Mouse (Mus musculus): ENCODE measurements around the gene Srsf9. TPM values are rescaled to one million over a fixed set of nuclear protein-coding genes. Genes with fewer than 3 reads are reported as not detected.
"Not testable (repeated sequence)": the region's sequence is repeated elsewhere in the genome, so short reads cannot be mapped to it uniquely, and the experiment has no call there.

The Srsf9 gene
- polyA plus RNA-seq, 1 experiment from 2014 or later = 327 TPM

DNA sequence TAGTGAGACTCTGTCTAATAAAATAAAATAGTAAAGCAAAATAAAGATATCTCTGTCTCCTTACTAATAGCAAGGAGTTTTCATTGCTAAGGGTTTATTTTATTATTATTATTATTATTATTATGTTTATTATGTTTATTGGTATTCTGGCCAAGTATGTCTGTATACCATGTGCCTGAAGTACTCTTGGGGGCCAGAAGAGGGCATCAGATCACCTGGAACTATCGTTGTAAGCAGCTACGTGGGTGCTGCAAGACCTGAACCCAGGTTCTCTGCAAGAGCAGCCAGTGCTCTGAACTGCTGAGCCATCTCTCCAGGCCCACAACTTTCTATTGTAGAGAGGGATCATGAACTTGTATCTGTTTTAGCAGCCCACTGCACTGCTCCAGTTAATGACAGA lies 48.5 kb downstream of the Srsf9 start:
- H3K9me3 ChIP-seq (ENCODE audit: control insufficient read depth, low read length) = no peaks in the 10 kb centered on the region
- ATAC-seq (ENCODE audit: insufficient read depth, low FRiP score, low TSS enrichment) = no peak
- no peak overlapping the region for H3K4me3 ChIP-seq (ENCODE audit: low read depth, low read length)
- H3K9ac ChIP-seq (ENCODE audit: low read length) = no peak overlapping the region
- H3K27ac ChIP-seq (ENCODE audit: low read depth, low read length) = no peak overlapping the region
- WGBS = 82% methylated on average over 2 of the region's 2 CpGs
- H3K4me1 ChIP-seq (ENCODE audit: control insufficient read depth, insufficient read depth, low read length) = peaks cover 5% of the 10 kb centered on the region; the same call in 1 of the 2 replicates
- H3K36me3 ChIP-seq (ENCODE audit: control insufficient read depth, insufficient read depth, low read length) = no peaks in the 10 kb centered on the region
- no peak for DNase-seq (ENCODE audit: low spot score)
- no peak overlapping the region for H3K4me2 ChIP-seq (ENCODE audit: low read depth)
- H3K27me3 ChIP-seq (ENCODE audit: control insufficient read depth, insufficient read depth, low read length) = no peaks in the 10 kb centered on the region

- WGBS = 78% methylated on average over 2 of the region's 2 CpGs
- not testable (repeated sequence) for H3K27ac ChIP-seq (ENCODE audit: low read depth, low read length); H3K9ac ChIP-seq (ENCODE audit: low read length); H3K9me3 ChIP-seq (ENCODE audit: control insufficient read depth, low read length); H3K4me2 ChIP-seq (ENCODE audit: low read depth); H3K4me3 ChIP-seq (ENCODE audit: low read depth, low read length); H3K36me3 ChIP-seq (ENCODE audit: control insufficient read depth, insufficient read depth, low read length); ATAC-seq (ENCODE audit: insufficient read depth, low FRiP score, low TSS enrichment); DNase-seq (ENCODE audit: low spot score); H3K27me3 ChIP-seq (ENCODE audit: control insufficient read depth, insufficient read depth, low read length); H3K4me1 ChIP-seq (ENCODE audit: control insufficient read depth, insufficient read depth, low read length)
Observed at GRCm38 (mm10) chr5:115378882-115379281, 51.9 kb downstream of the Srsf9 start.

Other genes with a start within 250 kb of the Srsf9 start
- gene Gm10401, start 228.9 kb upstream of the Srsf9 start, polyA plus RNA-seq (2014; fragmentation: Nextera tagmentation; extraction: Ambion mirVana) = 27.2 and 29.5 TPM in 2 replicates
- gene Acads, start 207.8 kb upstream of the Srsf9 start, polyA plus RNA-seq (2014; fragmentation: Nextera tagmentation; extraction: Ambion mirVana) = 27.7 and 31.3 TPM in 2 replicates
- gene Unc119b, start 192.2 kb upstream of the Srsf9 start, polyA plus RNA-seq (2014; fragmentation: Nextera tagmentation; extraction: Ambion mirVana) = 67.7 and 73.4 TPM in 2 replicates
- 50.1 and 56.9 TPM in 2 replicates for gene Mlec, start 169.0 kb upstream of the Srsf9 start, polyA plus RNA-seq (2014; fragmentation: Nextera tagmentation; extraction: Ambion mirVana)
- gene Cabp1, start 132.8 kb upstream of the Srsf9 start, polyA plus RNA-seq (2014; fragmentation: Nextera tagmentation; extraction: Ambion mirVana) = 11.4 and 12.3 TPM in 2 replicates
- gene Pop5, start 91.3 kb upstream of the Srsf9 start, polyA plus RNA-seq (2014; fragmentation: Nextera tagmentation; extraction: Ambion mirVana) = 121 and 122 TPM in 2 replicates
- gene Rnf10, start 54.3 kb upstream of the Srsf9 start, polyA plus RNA-seq (2014; fragmentation: Nextera tagmentation; extraction: Ambion mirVana) = 106 and 119 TPM in 2 replicates
- 58.5 and 61.0 TPM in 2 replicates for gene Coq5, start 47.5 kb upstream of the Srsf9 start, polyA plus RNA-seq (2014; fragmentation: Nextera tagmentation; extraction: Ambion mirVana)
- gene Dynll1, start 26.2 kb upstream of the Srsf9 start, polyA plus RNA-seq (2014; fragmentation: Nextera tagmentation; extraction: Ambion mirVana) = 1,631 and 1,672 TPM in 2 replicates
- gene Gatc, start 14.0 kb downstream of the Srsf9 start, polyA plus RNA-seq (2014; fragmentation: Nextera tagmentation; extraction: Ambion mirVana) = 40.4 and 42.3 TPM in 2 replicates
- 55.6 and 60.2 TPM in 2 replicates for gene Triap1, start 14.0 kb downstream of the Srsf9 start, polyA plus RNA-seq (2014; fragmentation: Nextera tagmentation; extraction: Ambion mirVana)
- 799 and 803 TPM in 2 replicates for gene Cox6a1, start 21.8 kb downstream of the Srsf9 start, polyA plus RNA-seq (2014; fragmentation: Nextera tagmentation; extraction: Ambion mirVana)
- gene Msi1, start 102.4 kb downstream of the Srsf9 start, polyA plus RNA-seq (2014; fragmentation: Nextera tagmentation; extraction: Ambion mirVana) = 138 and 147 TPM in 2 replicates
- not detected in 2 replicates for gene Pla2g1b, start 139.1 kb downstream of the Srsf9 start, polyA plus RNA-seq (2014; fragmentation: Nextera tagmentation; extraction: Ambion mirVana)
- 15.5 and 23.5 TPM in 2 replicates for gene Sirt4, start 157.5 kb downstream of the Srsf9 start, polyA plus RNA-seq (2014; fragmentation: Nextera tagmentation; extraction: Ambion mirVana)
- 13.3 and 13.7 TPM in 2 replicates for gene Pxn, start 179.5 kb downstream of the Srsf9 start, polyA plus RNA-seq (2014; fragmentation: Nextera tagmentation; extraction: Ambion mirVana)
- gene Rplp0, start 232.3 kb downstream of the Srsf9 start, polyA plus RNA-seq (2014; fragmentation: Nextera tagmentation; extraction: Ambion mirVana) = 1,266 and 1,290 TPM in 2 replicates
- gene Gcn1l1, start 238.1 kb downstream of the Srsf9 start, polyA plus RNA-seq (2014; fragmentation: Nextera tagmentation; extraction: Ambion mirVana) = 38.6 and 42.6 TPM in 2 replicates

Data from neural tube, embryonic 11.5 days (tissue).